Mouse (Mus musculus) limb, embryonic 15.5 days (tissue): ENCODE results near the gene Emc3. TPM values are rescaled to one million over a fixed set of nuclear protein-coding genes. Genes with fewer than 3 reads are reported as not detected.

ENCODE experiments used
- ATAC-seq: fragments of 200-750 bp; cut with Nextera tagmentation; 2 replicates; pipeline ENCODE4 v1.8.0; 2017; ENCODE audit warnings: low read depth, moderate TSS enrichment; ENCODE audit not compliant: insufficient number of reproducible peaks, low FRiP score, low TSS enrichment
- H3K27ac ChIP-seq: fragments of 300-500 bp; sonication (generic); 2 replicates; pipeline ENCODE4 v1.5.1; 2015; ENCODE audit warnings: moderate library complexity, mild to moderate bottlenecking, inconsistent platforms
- H3K27me3 ChIP-seq: fragments of 300-500 bp; sonication (generic); 2 replicates; pipeline ENCODE4 v1.6.1; 2015; ENCODE audit warnings: inconsistent platforms
- H3K36me3 ChIP-seq: fragments of 300-500 bp; sonication (generic); 2 replicates; pipeline ENCODE4 v1.6.1; 2015; ENCODE audit warnings: inconsistent platforms
- H3K4me1 ChIP-seq: fragments of 300-500 bp; sonication (generic); 2 replicates; pipeline ENCODE4 v1.6.1; 2015; ENCODE audit warnings: inconsistent platforms
- H3K4me2 ChIP-seq: fragments of 300-500 bp; sonication (generic); 2 replicates; pipeline ENCODE4 v1.6.1; 2015; ENCODE audit warnings: mild to moderate bottlenecking, inconsistent platforms
- H3K4me3 ChIP-seq: fragments of 300-500 bp; sonication (generic); 2 replicates; pipeline ENCODE4 v1.5.1; 2015; ENCODE audit warnings: mild to moderate bottlenecking, inconsistent platforms
- H3K9ac ChIP-seq: fragments of 300-500 bp; sonication (generic); 2 replicates; pipeline ENCODE4 v1.6.1; 2015; ENCODE audit warnings: inconsistent platforms
- H3K9me3 ChIP-seq: fragments of 300-500 bp; sonication (generic); 2 replicates; pipeline ENCODE4 v1.6.1; 2016; ENCODE audit warnings: inconsistent platforms
- WGBS: fragments of 180-500 bp; shearing (Covaris S2); methylation state at CpG from one replicate; pipeline ENCODE4 v1.1.7; 2015; 5-methylcytosine and 5-hydroxymethylcytosine counted together
- microRNA-seq: library from miRNA; unstranded; fragments of <30 nt; microRNA quantifications from one replicate; pipeline ENCODE4, GENCODE M21; 2016
- polyA plus RNA-seq: library from polyadenylated mRNA; unstranded; fragments of >200 nt; fragmentation: Nextera tagmentation; extraction: Ambion mirVana; gene quantifications from 2 replicates; pipeline ENCODE4 v1.2.1, GENCODE M21; 2015

Emc3 gene
- polyA plus RNA-seq, 1 experiment from 2014 or later = 106 TPM

- H3K9ac ChIP-seq = no peak overlapping the region
- H3K4me1 ChIP-seq = peaks cover 34% of the 10 kb centered on the region
- no peak for ATAC-seq
- H3K27me3 ChIP-seq = peaks cover 23% of the 10 kb centered on the region
- 34% methylated on average over 2 of the region's 2 CpGs for WGBS
- H3K4me3 ChIP-seq = no peak overlapping the region
- no peaks in the 10 kb centered on the region for H3K36me3 ChIP-seq
- H3K4me2 ChIP-seq = no peak overlapping the region
- H3K9me3 ChIP-seq = no peaks in the 10 kb centered on the region
- no peak overlapping the region for H3K27ac ChIP-seq
Observed at GRCm38 (mm10) chr6:113473246-113473645, 58.2 kb downstream of the Emc3 start.

- Histone ChIP-seq H3K27me3 (peaks cover 23% of the 10 kb centered on the region), H3K4me1 (peaks cover 34% of the 10 kb centered on the region), H3K27ac (peak overlapping the region; percentile 75), H3K9me3 (no peaks in the 10 kb centered on the region), H3K4me3 (peak overlapping the region; percentile 34; the same call in 1 of the 2 replicates), H3K9ac (no peak overlapping the region), H3K4me2 (peak overlapping the region; percentile 48), H3K36me3 (no peaks in the 10 kb centered on the region)
- no peak for ATAC-seq
- 60% methylated on average over 10 of the region's 10 CpGs for WGBS
Observed at GRCm38 (mm10) chr6:113472061-113472460, 59.4 kb downstream of the Emc3 start.

GRCm38 (mm10) chr6:113471297-113471936, 60.0 kb downstream of the Emc3 start, which contains the start of gene Il17rc:
Il17rc (plus strand) TSS chr6:113471427.
- Histone ChIP-seq H3K4me2 (peak within 1 kb of the TSS; percentile 48), H3K27me3 (peaks cover 23% of the 10 kb centered on the region), H3K9ac (no peak within 1 kb of the TSS), H3K27ac (peak within 1 kb of the TSS; percentile 75), H3K4me3 (peak within 1 kb of the TSS; percentile 34), H3K9me3 (no peaks in the 10 kb centered on the region), H3K36me3 (no peaks in the 10 kb centered on the region), H3K4me1 (peaks cover 34% of the 10 kb centered on the region)
- 24% methylated on average over 12 of the region's 12 CpGs for WGBS
- ATAC-seq = peak; percentile 45; the same call in 1 of the 2 replicates

- Histone ChIP-seq H3K4me1 (peaks cover 34% of the 10 kb centered on the region), H3K36me3 (no peaks in the 10 kb centered on the region), H3K27ac (no peak overlapping the region), H3K9me3 (no peaks in the 10 kb centered on the region), H3K4me2 (peak overlapping the region; percentile 78), H3K4me3 (peak overlapping the region; percentile 44), H3K27me3 (peaks cover 28% of the 10 kb centered on the region), H3K9ac (0 out of 2 replicates have a peak overlapping the region, but pooled peaks have one; percentile 23)
- no peak for ATAC-seq
- 2% methylated on average over 31 of the region's 31 CpGs for WGBS
Observed at GRCm38 (mm10) chr6:113469432-113469831, 62.0 kb downstream of the Emc3 start.

- Histone ChIP-seq H3K27me3 (peaks cover 26% of the 10 kb centered on the region), H3K36me3 (no peaks in the 10 kb centered on the region), H3K4me3 (peak overlapping the region; percentile 44), H3K4me2 (peak overlapping the region; percentile 78), H3K27ac (no peak overlapping the region), H3K9ac (no peak overlapping the region), H3K9me3 (no peaks in the 10 kb centered on the region), H3K4me1 (peaks cover 34% of the 10 kb centered on the region)
- 5% methylated on average over 9 of the region's 9 CpGs for WGBS
- ATAC-seq = no peak
Observed at GRCm38 (mm10) chr6:113469021-113469420, 62.4 kb downstream of the Emc3 start.

- Histone ChIP-seq H3K36me3 (no peaks in the 10 kb centered on the region), H3K4me2 (no peak overlapping the region), H3K27me3 (peaks cover 23% of the 10 kb centered on the region), H3K4me3 (no peak overlapping the region), H3K27ac (no peak overlapping the region), H3K9ac (no peak overlapping the region), H3K9me3 (no peaks in the 10 kb centered on the region), H3K4me1 (peaks cover 34% of the 10 kb centered on the region)
- 63% methylated on average over 3 of the region's 3 CpGs for WGBS
- ATAC-seq = no peak
Observed at GRCm38 (mm10) chr6:113468512-113468911, 62.9 kb downstream of the Emc3 start.

- 71% methylated on average over 5 of the region's 5 CpGs for WGBS
- peaks cover 16% of the 10 kb centered on the region for H3K27me3 ChIP-seq
- no peaks in the 10 kb centered on the region for H3K9me3 ChIP-seq
- no peak overlapping the region for H3K9ac ChIP-seq
- H3K27ac ChIP-seq = no peak overlapping the region
- ATAC-seq = no peak
- H3K36me3 ChIP-seq = no peaks in the 10 kb centered on the region
- H3K4me3 ChIP-seq = no peak overlapping the region
- H3K4me1 ChIP-seq = peaks cover 13% of the 10 kb centered on the region
- no peak overlapping the region for H3K4me2 ChIP-seq
Observed at GRCm38 (mm10) chr6:113465602-113466001, 65.8 kb downstream of the Emc3 start.

Small RNAs within 50 kb of the gene (microRNA-seq; reads per million reads assigned to microRNA genes)
- not detected for gene Gm23365

Other genes with a start within 250 kb of the Emc3 start
- gene Cpne9, start 249.3 kb downstream of the Emc3 start, polyA plus RNA-seq = 0.10 and 0.20 TPM in 2 replicates
- 15.1 and 16.1 TPM in 2 replicates for gene Brpf1, start 224.5 kb downstream of the Emc3 start, polyA plus RNA-seq
- gene Ogg1, start 204.7 kb downstream of the Emc3 start, polyA plus RNA-seq = 10.6 and 10.7 TPM in 2 replicates
- gene Camk1, start 187.7 kb downstream of the Emc3 start, polyA plus RNA-seq = 91.4 and 91.7 TPM in 2 replicates
- gene Tada3, start 153.8 kb downstream of the Emc3 start, polyA plus RNA-seq = 45.1 and 48.7 TPM in 2 replicates
- 392 and 399 TPM in 2 replicates for gene Arpc4, start 153.5 kb downstream of the Emc3 start, polyA plus RNA-seq
- 4.4 and 5.6 TPM in 2 replicates for gene Ttll3, start 142.4 kb downstream of the Emc3 start, polyA plus RNA-seq
- 20.4 and 21.3 TPM in 2 replicates for gene Rpusd3, start 112.3 kb downstream of the Emc3 start, polyA plus RNA-seq
- gene Cidec, start 95.9 kb downstream of the Emc3 start, polyA plus RNA-seq = 0.63 TPM in 1 of 2 replicates, not detected in the other
- gene Jagn1, start 89.1 kb downstream of the Emc3 start, polyA plus RNA-seq = 85.0 and 88.5 TPM in 2 replicates
- 8.9 and 9.7 TPM in 2 replicates for gene Il17re, start 73.2 kb downstream of the Emc3 start, polyA plus RNA-seq
- 58.4 and 63.5 TPM in 2 replicates for gene Il17rc, start 60.2 kb downstream of the Emc3 start, polyA plus RNA-seq
- 22.1 and 27.2 TPM in 2 replicates for gene Creld1, start 48.4 kb downstream of the Emc3 start, polyA plus RNA-seq
- gene Prrt3, start 29.7 kb downstream of the Emc3 start, polyA plus RNA-seq = 0.44 and 0.61 TPM in 2 replicates
- 5.9 and 6.6 TPM in 2 replicates for gene Fancd2, start within 50 bp of the Emc3 start, polyA plus RNA-seq
- not detected in 2 replicates for gene Fancd2os, start 69.1 kb upstream of the Emc3 start, polyA plus RNA-seq
- gene Brk1, start 73.1 kb upstream of the Emc3 start, polyA plus RNA-seq = 222 and 231 TPM in 2 replicates
- gene Vhl, start 92.3 kb upstream of the Emc3 start, polyA plus RNA-seq = 41.4 and 44.3 TPM in 2 replicates
- 4.1 and 4.6 TPM in 2 replicates for gene Irak2, start 106.8 kb upstream of the Emc3 start, polyA plus RNA-seq
- 0.61 and 0.63 TPM in 2 replicates for gene Tatdn2, start 165.4 kb upstream of the Emc3 start, polyA plus RNA-seq
- 0.30 and 0.42 TPM in 2 replicates for gene Ghrl, start 188.2 kb upstream of the Emc3 start, polyA plus RNA-seq
- gene Sec13, start 209.1 kb upstream of the Emc3 start, polyA plus RNA-seq = 308 and 336 TPM in 2 replicates